Mouse (Mus musculus) megakaryocyte, embryonic 14.5 days (primary cell): ENCODE results near the gene Pop4. TPM values are rescaled to one million over a fixed set of nuclear protein-coding genes. Genes with fewer than 3 reads are reported as not detected.

Experiments used
- H3K27me3 ChIP-seq: replicated peaks from 2 replicates; pipeline ENCODE3; 2012; ENCODE audit warnings: inconsistent platforms
- H3K36me3 ChIP-seq: replicated peaks from 2 replicates; pipeline ENCODE3; 2012; ENCODE audit warnings: low read length, inconsistent platforms, mixed read lengths
- H3K4me1 ChIP-seq: 2 replicates; pipeline ENCODE4 v1.6.1; 2012; ENCODE audit warnings: inconsistent platforms
- H3K4me3 ChIP-seq: replicated peaks from 2 replicates; pipeline ENCODE3; 2012; ENCODE audit warnings: moderate library complexity, mild to moderate bottlenecking, inconsistent platforms
- H3K9me3 ChIP-seq: 2 replicates; pipeline ENCODE4 v1.6.1; 2012; ENCODE audit warnings: inconsistent platforms
- FLI1 ChIP-seq: IDR thresholded peaks from 2 replicates; pipeline ENCODE4 v1.6.1; 2012; ENCODE audit warnings: low read length, inconsistent platforms, mixed read lengths
- GATA1 ChIP-seq: IDR thresholded peaks from 3 replicates; pipeline ENCODE4 v1.6.1; 2012; ENCODE audit warnings: mixed read lengths, low read length, inconsistent platforms, borderline replicate concordance
- polyA plus RNA-seq: library from polyadenylated mRNA; stranded (reverse); fragments of >175 nt; gene quantifications from 2 replicates; pipeline ENCODE4 v1.2.3, GENCODE M21; 2012; ENCODE audit warnings: low replicate concordance; ENCODE audit not compliant: insufficient read depth

Pop4 gene
- polyA plus RNA-seq, 1 experiment, result 2.6 TPM

GRCm38 (mm10) chr7:38251494-38252216 lies 19.6 kb downstream of the Pop4 start:
- H3K4me3 ChIP-seq, result no peak overlapping the region
- H3K36me3 ChIP-seq, result no peaks in the 10 kb centered on the region
- H3K9me3 ChIP-seq, result no peaks in the 10 kb centered on the region
- TF ChIP-seq FLI1 (no peak), GATA1 (no peak)
- H3K27me3 ChIP-seq, result peaks cover 11% of the 10 kb centered on the region
- no peaks in the 10 kb centered on the region for H3K4me1 ChIP-seq

DNA sequence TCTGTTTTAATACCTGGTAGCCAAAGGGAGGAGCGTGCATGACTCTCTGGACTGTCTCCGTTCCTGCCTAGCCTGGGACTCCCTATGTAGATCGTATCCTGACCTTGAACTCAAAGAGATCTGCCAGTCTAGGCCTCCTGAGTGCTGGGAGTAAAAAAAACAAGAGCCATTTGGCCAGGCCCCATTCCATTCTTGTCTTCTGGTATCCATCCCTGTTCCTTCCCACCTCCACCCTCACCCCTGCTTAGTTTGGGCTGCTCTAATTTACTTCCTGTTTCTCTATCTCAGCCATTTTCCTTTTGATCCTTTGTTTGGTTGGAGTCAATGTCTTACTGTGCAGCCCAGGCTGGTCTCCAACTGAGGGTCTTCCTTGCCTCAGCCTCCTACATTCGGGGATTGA lies 28.8 kb downstream of the Pop4 start:
- Histone ChIP-seq H3K27me3 (peaks cover 5% of the 10 kb centered on the region), H3K4me1 (peaks cover 1% of the 10 kb centered on the region), H3K9me3 (no peaks in the 10 kb centered on the region), H3K4me3 (no peak overlapping the region), H3K36me3 (no peaks in the 10 kb centered on the region)
- TF ChIP-seq GATA1 (no peak), FLI1 (no peak)

DNA sequence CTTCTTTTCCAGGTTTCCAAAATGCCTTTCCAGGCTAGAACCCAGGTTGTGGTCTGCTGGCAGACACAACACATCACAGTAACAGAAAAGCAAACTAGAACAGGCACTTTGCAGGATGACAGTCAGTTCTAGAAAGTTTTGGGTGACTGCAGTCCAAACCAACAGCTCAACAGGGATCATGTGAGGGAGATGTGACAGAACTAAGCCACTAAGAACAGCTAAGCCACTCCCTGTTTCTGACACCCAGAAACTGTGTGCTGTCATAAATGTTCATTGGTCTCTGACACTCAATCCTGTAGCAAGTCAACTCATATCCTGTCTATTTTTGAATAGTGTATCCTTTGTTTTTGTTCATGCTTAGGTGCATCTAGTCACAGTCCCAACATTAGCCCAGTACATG lies 34.1 kb downstream of the Pop4 start:
- H3K27me3 ChIP-seq, result peaks cover 1% of the 10 kb centered on the region
- H3K4me3 ChIP-seq, result no peak overlapping the region
- no peaks in the 10 kb centered on the region for H3K9me3 ChIP-seq
- peaks cover 9% of the 10 kb centered on the region for H3K4me1 ChIP-seq
- TF ChIP-seq GATA1, result no peak
- no peak for TF ChIP-seq FLI1
- H3K36me3 ChIP-seq, result no peaks in the 10 kb centered on the region

DNA sequence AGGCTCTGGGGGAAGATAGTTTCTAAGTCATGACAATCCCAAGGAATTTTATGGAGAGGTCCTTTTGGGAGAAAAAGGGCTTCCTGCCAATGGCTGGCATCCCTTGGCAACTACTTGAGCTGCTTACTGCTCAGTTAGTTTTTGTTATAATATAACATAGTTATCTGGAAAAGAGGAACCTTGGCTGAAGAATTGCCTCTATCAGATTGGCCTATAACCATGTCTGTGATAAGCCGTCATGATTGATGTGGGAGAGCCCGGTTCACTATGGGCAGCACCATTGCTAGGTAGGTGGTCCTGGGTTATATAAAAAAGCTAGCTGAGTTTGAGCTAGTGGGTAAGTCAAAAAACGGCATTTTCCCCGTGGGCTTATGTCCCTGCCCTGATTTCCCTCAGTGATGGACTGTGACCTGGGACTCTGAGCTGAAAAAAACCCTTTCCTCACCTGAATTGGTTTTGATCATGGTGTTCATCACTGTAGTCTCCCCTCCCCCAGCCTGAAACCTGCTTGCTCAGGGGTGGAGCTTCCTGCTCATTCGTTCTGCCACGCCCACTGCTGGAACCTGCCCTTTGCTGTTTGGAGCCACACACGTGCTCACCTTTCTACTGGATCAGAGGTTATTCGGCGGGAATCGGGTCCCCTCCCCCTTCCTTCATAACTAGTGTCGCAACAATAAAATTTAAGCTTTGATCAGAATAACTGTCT lies 34.7 kb downstream of the Pop4 start:
- no peak overlapping the region for H3K4me3 ChIP-seq
- H3K27me3 ChIP-seq, result peaks cover 1% of the 10 kb centered on the region
- peaks cover 9% of the 10 kb centered on the region for H3K4me1 ChIP-seq
- H3K36me3 ChIP-seq, result no peaks in the 10 kb centered on the region
- TF ChIP-seq FLI1 (no peak), GATA1 (no peak)
- no peaks in the 10 kb centered on the region for H3K9me3 ChIP-seq

DNA sequence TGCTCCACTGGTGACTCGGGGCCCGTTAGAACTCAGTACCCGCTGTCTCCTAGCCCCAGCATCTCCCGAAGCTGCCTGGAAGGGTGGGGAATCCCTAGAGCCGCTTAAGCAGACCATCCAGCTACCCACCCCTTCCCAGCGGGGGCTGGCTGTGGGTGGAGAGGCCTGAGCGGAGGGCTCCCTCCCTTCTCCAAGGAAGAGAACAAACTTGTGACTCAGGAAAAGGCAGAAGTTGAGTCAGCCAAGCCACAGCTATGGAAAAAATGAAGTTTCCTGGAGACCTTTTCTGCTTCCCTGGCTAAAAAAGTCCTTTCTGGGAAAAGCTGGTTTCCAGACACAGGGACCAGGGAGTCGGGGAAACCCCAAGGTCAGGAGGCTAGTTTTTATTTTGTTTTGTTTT lies 40.9 kb downstream of the Pop4 start:
- Histone ChIP-seq H3K4me3 (peak overlapping the region; percentile 40), H3K9me3 (no peaks in the 10 kb centered on the region), H3K27me3 (peaks cover 1% of the 10 kb centered on the region), H3K36me3 (no peaks in the 10 kb centered on the region), H3K4me1 (peaks cover 42% of the 10 kb centered on the region)
- TF ChIP-seq FLI1 (no peak), GATA1 (no peak)

- Histone ChIP-seq H3K36me3 (peaks cover 3% of the 10 kb centered on the region), H3K4me3 (peak overlapping the region; percentile 97), H3K4me1 (peaks cover 50% of the 10 kb centered on the region), H3K27me3 (peaks cover 1% of the 10 kb centered on the region), H3K9me3 (no peaks in the 10 kb centered on the region)
- TF ChIP-seq GATA1 (no peak), FLI1 (no peak)
These were observed 42.9 kb downstream of the Pop4 start for GRCm38 (mm10) chr7:38228329-38228728.

DNA sequence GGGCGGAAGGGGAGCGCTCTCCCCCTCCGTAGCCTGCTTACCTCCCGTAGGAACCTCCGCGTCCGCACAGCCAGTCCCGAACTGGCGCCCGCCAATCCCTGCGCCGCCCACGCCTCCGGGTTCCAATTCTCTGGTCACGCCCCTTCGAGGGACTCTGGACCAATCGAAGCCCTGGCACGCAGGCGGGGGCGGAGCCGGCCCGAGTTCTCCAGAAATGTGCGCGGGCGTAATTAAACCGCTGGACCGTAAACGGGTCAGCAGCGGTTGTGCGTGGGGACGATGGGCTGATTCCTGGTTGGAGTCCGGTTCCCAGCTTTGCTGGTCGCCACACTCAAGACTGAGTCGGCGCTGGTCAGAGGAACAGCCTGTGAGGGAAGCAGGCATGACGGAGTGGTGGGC lies 43.3 kb downstream of the Pop4 start, which contains the start of gene Plekhf1:
Plekhf1 (minus strand) TSS at position 117 of the 399 bp plus-strand sequence.
- Histone ChIP-seq H3K27me3 (peaks cover 1% of the 10 kb centered on the region), H3K4me3 (peak within 1 kb of the TSS; percentile 97), H3K9me3 (no peaks in the 10 kb centered on the region), H3K4me1 (peaks cover 50% of the 10 kb centered on the region), H3K36me3 (peaks cover 4% of the 10 kb centered on the region)
- TF ChIP-seq GATA1, result no peak
- no peak for TF ChIP-seq FLI1

GRCm38 (mm10) chr7:38227181-38227899 lies 43.9 kb downstream of the Pop4 start:
- peaks cover 9% of the 10 kb centered on the region for H3K36me3 ChIP-seq
- no peaks in the 10 kb centered on the region for H3K27me3 ChIP-seq
- H3K4me3 ChIP-seq, result peak overlapping the region; percentile 97
- H3K9me3 ChIP-seq, result no peaks in the 10 kb centered on the region
- H3K4me1 ChIP-seq, result peaks cover 46% of the 10 kb centered on the region
- TF ChIP-seq FLI1 (no peak), GATA1 (no peak)

DNA sequence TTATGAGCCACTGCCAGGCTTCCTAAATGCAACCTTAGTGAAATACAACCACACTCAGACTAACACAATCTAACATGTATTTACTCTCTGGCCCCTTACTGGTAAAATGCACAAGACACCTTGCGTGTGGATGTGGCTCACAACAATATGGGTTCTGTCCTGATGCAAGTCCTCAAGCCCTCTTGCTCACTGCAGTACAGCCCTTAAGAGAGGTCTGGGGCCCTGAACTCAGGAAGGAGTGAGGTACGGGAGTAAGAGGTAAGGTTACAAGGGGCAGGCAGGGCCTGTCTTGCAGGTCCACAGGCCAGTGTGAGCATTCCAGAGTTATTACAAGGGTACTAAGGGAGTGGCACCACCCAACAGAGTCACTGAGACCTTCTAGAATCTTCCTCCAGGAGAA lies 45.0 kb downstream of the Pop4 start:
- TF ChIP-seq GATA1 (no peak), FLI1 (no peak)

More for the DNA sequence above, 45.0 kb downstream of the Pop4 start:
- Histone ChIP-seq H3K36me3 (peaks cover 20% of the 10 kb centered on the region), H3K4me1 (peaks cover 50% of the 10 kb centered on the region), H3K9me3 (no peaks in the 10 kb centered on the region), H3K4me3 (peak overlapping the region; percentile 43), H3K27me3 (no peaks in the 10 kb centered on the region)
